Mouse (Mus musculus): ENCODE data around the gene Rbm41. TPM values are rescaled to one million over a fixed set of nuclear protein-coding genes. Genes with fewer than 3 reads are reported as not detected.

Rbm41 gene
- polyA plus RNA-seq, 1 experiment from 2014 or later = 9.6 TPM

GRCm38 (mm10) chrX:139870300-139870711, 128.1 kb downstream of the Rbm41 start:
- 20% methylated on average over 15 of the region's 15 CpGs for WGBS
- H3K36me3 ChIP-seq = no peaks in the 10 kb centered on the region
- no peaks in the 10 kb centered on the region for H3K4me1 ChIP-seq
- no peak overlapping the region for H3K27ac ChIP-seq (replicated peaks)
- H3K9ac ChIP-seq (replicated peaks) = peak overlapping the region; percentile 62; the same call in 1 of the 2 replicates
- H3K9me3 ChIP-seq = no peaks in the 10 kb centered on the region
- H3K4me3 ChIP-seq = peak overlapping the region; percentile 64
- peak overlapping the region; percentile 65 for H3K4me2 ChIP-seq (replicated peaks)
- H3K27me3 ChIP-seq = peaks cover 19% of the 10 kb centered on the region
- ATAC-seq (ENCODE audit: low FRiP score, low read depth) = 0 out of 2 replicates have a peak, but pooled peaks have one; percentile 8

GRCm38 (mm10) chrX:139859402-139859801, 139.0 kb downstream of the Rbm41 start:
- Histone ChIP-seq H3K36me3 (no peaks in the 10 kb centered on the region), H3K9me3 (no peaks in the 10 kb centered on the region), H3K4me1 (no peaks in the 10 kb centered on the region), H3K27ac (replicated peaks) (no peak overlapping the region), H3K4me3 (no peak overlapping the region), H3K4me2 (replicated peaks) (no peak overlapping the region), H3K27me3 (peaks cover 3% of the 10 kb centered on the region; the same call in 1 of the 2 replicates), H3K9ac (replicated peaks) (no peak overlapping the region)
- WGBS = 87% methylated on average over 5 of the region's 5 CpGs
- no peak for ATAC-seq (ENCODE audit: low FRiP score, low read depth)

- no peak overlapping the region for H3K4me3 ChIP-seq
- no peaks in the 10 kb centered on the region for H3K4me1 ChIP-seq
- 87% methylated on average over 4 of the region's 4 CpGs for WGBS
- H3K27me3 ChIP-seq = peaks cover 6% of the 10 kb centered on the region; the same call in 1 of the 2 replicates
- H3K27ac ChIP-seq (replicated peaks) = no peak overlapping the region
- no peak for ATAC-seq (ENCODE audit: low FRiP score, low read depth)
- no peak overlapping the region for H3K9ac ChIP-seq (replicated peaks)
- no peak overlapping the region for H3K4me2 ChIP-seq (replicated peaks)
- H3K36me3 ChIP-seq = no peaks in the 10 kb centered on the region
- H3K9me3 ChIP-seq = no peaks in the 10 kb centered on the region
Measured at GRCm38 (mm10) chrX:139854795-139855194, 143.6 kb downstream of the Rbm41 start.

GRCm38 (mm10) chrX:139841091-139841490, 157.3 kb downstream of the Rbm41 start:
- no peak overlapping the region for H3K4me2 ChIP-seq (replicated peaks)
- no peaks in the 10 kb centered on the region for H3K9me3 ChIP-seq
- no peaks in the 10 kb centered on the region; the same call in 1 of the 2 replicates for H3K27me3 ChIP-seq
- H3K4me1 ChIP-seq = no peaks in the 10 kb centered on the region
- 85% methylated on average over 6 of the region's 6 CpGs for WGBS
- H3K4me3 ChIP-seq = no peak overlapping the region
- no peaks in the 10 kb centered on the region for H3K36me3 ChIP-seq
- H3K9ac ChIP-seq (replicated peaks) = no peak overlapping the region
- no peak for ATAC-seq (ENCODE audit: low FRiP score, low read depth)
- H3K27ac ChIP-seq (replicated peaks) = no peak overlapping the region

Other genes with a start within 250 kb of the Rbm41 start
- gene Ripply1, start 216.2 kb downstream of the Rbm41 start, polyA plus RNA-seq (2016; fragmentation: Nextera tagmentation; extraction: Ambion mirVana) = 0.38 and 0.39 TPM in 2 replicates
- gene Cldn2, start 197.8 kb downstream of the Rbm41 start, polyA plus RNA-seq (2016; fragmentation: Nextera tagmentation; extraction: Ambion mirVana) = 0.24 and 0.34 TPM in 2 replicates
- 7.6 TPM in 2 replicates for gene Morc4, start 126.9 kb downstream of the Rbm41 start, polyA plus RNA-seq (2016; fragmentation: Nextera tagmentation; extraction: Ambion mirVana)
- 1.2 and 1.9 TPM in 2 replicates for gene Nup62cl, start 64.1 kb upstream of the Rbm41 start, polyA plus RNA-seq (2016; fragmentation: Nextera tagmentation; extraction: Ambion mirVana)
- not detected in 2 replicates for gene Pih1h3b, start 64.3 kb upstream of the Rbm41 start, polyA plus RNA-seq (2016; fragmentation: Nextera tagmentation; extraction: Ambion mirVana)

Measured in midbrain, embryonic 12.5 days (tissue).